Mouse (Mus musculus) G1E-ER4 (cell line): Measurements from ENCODE around the gene Znrf1. TPM values are rescaled to one million over a fixed set of nuclear protein-coding genes. Genes with fewer than 3 reads are reported as not detected.

ENCODE experiments used
- GATA1 ChIP-seq: IDR thresholded peaks from one replicate; pipeline ENCODE4 v1.8.0; 2012; ENCODE audit warnings: low read length, inconsistent platforms
- polyA plus RNA-seq: library from polyadenylated mRNA; stranded (reverse); fragments of >175 nt; gene quantifications from 2 replicates; pipeline ENCODE4 v1.2.3, GENCODE M21; 2012

Gene Znrf1
- polyA plus RNA-seq, 1 experiment: 36.4 TPM

DNA sequence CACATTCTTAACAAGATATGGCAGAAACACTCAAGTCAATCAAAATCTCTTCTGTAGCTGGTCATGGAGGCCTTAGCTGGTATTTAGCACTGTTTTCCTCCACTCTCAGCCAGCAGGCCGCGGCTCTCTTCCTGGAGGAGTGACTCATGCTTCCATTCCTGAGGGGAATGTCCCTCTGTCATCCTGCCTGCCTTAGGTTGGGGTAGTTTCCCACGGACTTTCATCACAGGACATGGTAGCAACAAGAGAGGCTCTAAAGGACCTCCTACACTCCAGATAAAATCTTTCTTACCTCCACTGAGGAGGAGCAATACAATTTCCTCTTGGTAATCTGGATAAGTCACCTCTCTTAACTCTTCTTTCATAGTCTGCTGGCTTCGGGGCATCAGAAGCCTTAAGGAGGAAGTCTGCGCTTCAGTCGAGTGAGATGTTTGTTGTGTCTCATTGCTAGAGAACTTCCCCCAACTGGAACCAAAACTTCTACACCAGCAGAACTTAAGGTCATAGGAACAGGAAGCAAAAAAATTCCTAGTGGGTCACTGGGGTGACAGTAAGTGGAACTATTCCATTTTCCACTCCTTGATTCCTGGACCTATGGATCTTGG is 123.0 kb downstream of the Znrf1 start:
- TF ChIP-seq GATA1: no peak

DNA sequence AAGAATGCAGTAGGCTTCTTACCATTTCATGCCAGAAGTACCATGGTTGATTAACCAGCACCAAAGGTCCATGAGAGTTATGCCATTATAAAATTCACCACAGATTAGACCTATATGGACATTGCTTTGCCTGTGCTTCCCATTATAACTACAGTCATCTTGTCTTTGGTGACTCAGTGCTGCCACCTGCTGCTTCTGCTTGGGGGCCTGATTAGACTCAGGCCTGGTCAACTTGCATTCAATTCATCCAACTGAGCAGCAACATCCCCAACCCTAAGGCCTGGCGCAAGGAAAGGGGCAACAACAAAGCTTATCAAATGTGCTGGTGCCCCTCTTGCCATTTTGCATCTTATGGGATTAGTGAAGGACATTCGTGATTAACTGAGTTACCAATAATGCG is 126.6 kb downstream of the Znrf1 start:
- no peak for TF ChIP-seq GATA1

DNA sequence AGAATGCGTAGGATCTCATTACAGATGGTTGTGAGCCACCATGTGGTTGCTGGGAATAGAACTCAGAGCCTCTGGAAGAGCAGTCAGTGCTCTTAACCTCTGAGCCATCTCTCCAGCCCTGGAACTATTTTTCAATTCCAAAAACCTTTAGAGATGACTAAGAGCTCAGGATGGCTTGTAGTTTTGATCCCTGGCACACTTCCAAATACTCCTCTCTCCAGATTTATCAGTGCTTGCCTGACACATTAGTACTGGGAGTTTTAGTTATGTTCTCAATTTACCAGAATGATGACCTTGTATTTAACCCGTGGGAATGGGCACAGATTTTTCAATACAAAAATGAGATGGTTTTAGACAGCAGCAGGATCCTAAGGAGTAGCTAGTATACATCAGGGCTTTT is 130.9 kb downstream of the Znrf1 start:
- no peak for TF ChIP-seq GATA1

Other genes starting within 250 kb of the Znrf1 start
- gene Rfwd3, start 235.9 kb upstream of the Znrf1 start, polyA plus RNA-seq: 3.5 and 3.7 TPM in 2 replicates
- not detected in 2 replicates for gene Mlkl, start 197.9 kb upstream of the Znrf1 start, polyA plus RNA-seq
- not detected in 2 replicates for gene Fa2h, start 142.3 kb upstream of the Znrf1 start, polyA plus RNA-seq
- 2.7 and 3.3 TPM in 2 replicates for gene Wdr59, start 14.0 kb upstream of the Znrf1 start, polyA plus RNA-seq
- gene Ldhd, start 94.3 kb downstream of the Znrf1 start, polyA plus RNA-seq: not detected in 2 replicates
- 5.4 and 7.2 TPM in 2 replicates for gene Zfp1, start 107.3 kb downstream of the Znrf1 start, polyA plus RNA-seq
- not detected in 2 replicates for gene Ctrb1, start 154.9 kb downstream of the Znrf1 start, polyA plus RNA-seq
- gene Bcar1, start 207.7 kb downstream of the Znrf1 start, polyA plus RNA-seq: 0.43 and 0.63 TPM in 2 replicates